Mouse (Mus musculus): ENCODE data around the gene Rab11fip4. TPM values are rescaled to one million over a fixed set of nuclear protein-coding genes. Genes with fewer than 3 reads are reported as not detected.
A peak's percentile ranks its signal among the peaks of the same experiment; 100 is the strongest.

Rab11fip4 gene
- polyA plus RNA-seq, 1 experiment from 2014 or later: 0.14 TPM

DNA sequence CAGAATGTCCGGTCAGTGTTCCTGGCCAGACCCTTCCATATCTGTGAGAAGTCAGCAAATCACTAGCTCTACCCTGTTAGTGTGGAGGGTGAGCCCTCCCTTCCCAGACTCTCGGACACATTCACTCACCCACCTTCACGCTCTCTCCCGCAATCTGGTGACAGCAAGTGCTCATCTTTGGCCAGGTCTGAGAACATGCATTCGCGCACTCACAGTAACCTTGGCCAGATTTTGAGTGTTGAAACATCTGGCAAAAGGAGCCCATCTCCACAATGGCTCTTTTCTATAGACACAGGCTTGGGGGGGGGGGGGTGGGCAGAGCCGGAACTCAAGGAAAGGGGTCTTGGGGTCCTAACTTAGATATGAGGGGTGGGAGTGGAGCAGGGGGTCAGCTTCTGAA lies 126.8 kb downstream of the Rab11fip4 start:
- no peak overlapping the region for H3K27ac ChIP-seq (replicated peaks in 1 of 2; ENCODE audit: control insufficient read depth in 1 of 2, insufficient read depth in 1 of 2, low read depth in 2 of 2, low read length in 2 of 2)
- ATAC-seq (ENCODE audit: insufficient number of reproducible peaks, insufficient read depth, low FRiP score, low read depth): no peak
- no peak overlapping the region for H3K4me3 ChIP-seq (ENCODE audit: control insufficient read depth in 1 of 2, insufficient read depth in 1 of 2, low read depth in 1 of 2, low read length in 2 of 2)
- H3K4me2 ChIP-seq (ENCODE audit: low read length): no peak overlapping the region
- no peak overlapping the region for H3K9ac ChIP-seq (ENCODE audit: low read length)
- H3K27me3 ChIP-seq (ENCODE audit: control insufficient read depth, insufficient read depth, low read length): peaks cover 5% of the 10 kb centered on the region
- H3K36me3 ChIP-seq (ENCODE audit: control insufficient read depth, insufficient read depth, low read length): no peaks in the 10 kb centered on the region
- H3K9me3 ChIP-seq (ENCODE audit: control insufficient read depth, low read length): no peaks in the 10 kb centered on the region
- 69% methylated on average over 7 of the region's 7 CpGs for WGBS
- peaks cover 4 to 9% of the 10 kb centered on the region in 2 experiments; a peak in 2 of 4 replicates for H3K4me1 ChIP-seq (ENCODE audit: control insufficient read depth in 2 of 2, insufficient read depth in 2 of 2, low read length in 2 of 2)

DNA sequence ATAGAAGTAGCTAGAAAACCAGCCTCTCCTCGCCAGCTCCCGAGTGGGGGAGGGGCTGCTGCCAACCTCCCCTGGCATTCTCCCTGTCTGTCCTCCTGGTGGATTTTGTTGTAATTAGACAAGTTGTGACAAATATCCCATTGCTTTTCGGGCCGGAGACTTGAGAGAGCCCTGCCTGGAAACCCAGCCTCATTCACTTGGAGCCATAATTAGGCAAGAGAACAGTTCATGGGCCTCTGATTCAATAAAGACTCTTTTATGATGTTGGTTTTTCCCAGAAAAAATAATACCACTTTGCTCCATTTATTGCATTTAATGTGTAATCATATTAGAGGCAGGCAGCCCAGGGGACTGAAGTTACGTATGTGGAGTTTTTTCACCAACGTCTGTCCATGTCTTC lies 127.2 kb downstream of the Rab11fip4 start:
- Histone ChIP-seq H3K27me3 (ENCODE audit: control insufficient read depth, insufficient read depth, low read length) (peaks cover under 1% of the 10 kb centered on the region; the same call in 1 of the 2 replicates), H3K9me3 (ENCODE audit: control insufficient read depth, low read length) (no peaks in the 10 kb centered on the region), H3K9ac (ENCODE audit: low read length) (no peak overlapping the region), H3K27ac (replicated peaks in 1 of 2; ENCODE audit: control insufficient read depth in 1 of 2, insufficient read depth in 1 of 2, low read depth in 2 of 2, low read length in 2 of 2) (no peak overlapping the region), H3K4me3 (ENCODE audit: control insufficient read depth in 1 of 2, insufficient read depth in 1 of 2, low read depth in 1 of 2, low read length in 2 of 2) (no peak overlapping the region), H3K4me1 (ENCODE audit: control insufficient read depth in 2 of 2, insufficient read depth in 2 of 2, low read length in 2 of 2) (peaks cover 4 to 9% of the 10 kb centered on the region in 2 experiments; a peak in 2 of 4 replicates), H3K36me3 (ENCODE audit: control insufficient read depth, insufficient read depth, low read length) (no peaks in the 10 kb centered on the region), H3K4me2 (ENCODE audit: low read length) (no peak overlapping the region)
- 73% methylated on average over 6 of the region's 6 CpGs for WGBS
- no peak for ATAC-seq (ENCODE audit: insufficient number of reproducible peaks, insufficient read depth, low FRiP score, low read depth)

DNA sequence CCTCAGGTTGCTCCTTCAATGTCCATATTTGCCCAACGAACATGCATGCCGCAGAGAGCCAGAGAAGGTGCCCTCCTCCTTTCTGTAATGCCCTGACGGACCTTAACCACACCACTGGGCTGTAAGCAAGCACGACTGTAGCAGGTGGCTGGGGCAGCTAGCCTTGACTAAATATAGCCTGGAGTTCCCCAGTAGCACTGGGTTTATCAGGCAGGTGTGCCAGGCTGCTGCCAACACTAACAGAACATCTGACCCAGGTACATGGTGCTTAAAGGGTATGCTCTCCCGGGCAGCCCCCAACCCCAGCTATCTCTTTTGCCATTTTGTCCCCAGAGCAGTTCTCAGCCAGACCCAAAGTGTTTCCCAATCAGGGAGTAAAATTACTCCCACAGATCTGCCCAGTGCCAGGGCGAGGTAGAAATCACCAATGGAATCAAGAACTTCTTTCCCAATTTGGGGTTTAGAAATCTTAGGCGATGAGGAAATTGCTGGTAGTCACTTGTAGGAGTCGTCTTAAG lies 127.9 kb downstream of the Rab11fip4 start:
- Histone ChIP-seq H3K27me3 (ENCODE audit: control insufficient read depth, insufficient read depth, low read length) (no peaks in the 10 kb centered on the region), H3K4me1 (ENCODE audit: control insufficient read depth in 2 of 2, insufficient read depth in 2 of 2, low read length in 2 of 2) (peaks cover 4 to 9% of the 10 kb centered on the region in 2 experiments; a peak in 2 of 4 replicates), H3K27ac (replicated peaks in 1 of 2; ENCODE audit: control insufficient read depth in 1 of 2, insufficient read depth in 1 of 2, low read depth in 2 of 2, low read length in 2 of 2) (no peak overlapping the region), H3K9me3 (ENCODE audit: control insufficient read depth, low read length) (no peaks in the 10 kb centered on the region), H3K4me3 (ENCODE audit: control insufficient read depth in 1 of 2, insufficient read depth in 1 of 2, low read depth in 1 of 2, low read length in 2 of 2) (no peak overlapping the region), H3K4me2 (ENCODE audit: low read length) (no peak overlapping the region), H3K36me3 (ENCODE audit: control insufficient read depth, insufficient read depth, low read length) (no peaks in the 10 kb centered on the region), H3K9ac (ENCODE audit: low read length) (no peak overlapping the region)
- no peak for ATAC-seq (ENCODE audit: insufficient number of reproducible peaks, insufficient read depth, low FRiP score, low read depth)
- WGBS: 65% methylated on average over 8 of the region's 8 CpGs

DNA sequence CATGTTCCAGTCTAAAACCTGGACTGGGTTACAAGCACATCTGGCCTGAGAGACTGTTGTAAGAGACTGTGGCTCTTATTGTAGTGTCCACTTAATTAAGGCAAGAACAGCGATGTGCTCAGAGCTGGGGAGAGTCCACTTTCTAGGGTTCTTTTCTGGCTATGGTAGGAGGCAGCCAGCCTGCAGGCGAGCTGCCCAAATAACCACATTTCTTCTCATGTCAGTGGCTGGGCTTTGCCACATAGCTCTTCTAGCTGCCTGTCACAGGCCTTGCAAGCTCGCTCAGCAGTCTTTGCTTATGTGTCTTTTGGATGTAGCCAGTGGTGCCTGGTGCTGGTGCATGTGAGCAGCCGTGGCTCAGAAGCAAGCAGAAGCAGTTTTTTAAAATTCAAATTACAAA lies 129.7 kb downstream of the Rab11fip4 start:
- H3K9ac ChIP-seq (ENCODE audit: low read length): no peak overlapping the region
- WGBS: 65% methylated on average over 4 of the region's 4 CpGs

DNA sequence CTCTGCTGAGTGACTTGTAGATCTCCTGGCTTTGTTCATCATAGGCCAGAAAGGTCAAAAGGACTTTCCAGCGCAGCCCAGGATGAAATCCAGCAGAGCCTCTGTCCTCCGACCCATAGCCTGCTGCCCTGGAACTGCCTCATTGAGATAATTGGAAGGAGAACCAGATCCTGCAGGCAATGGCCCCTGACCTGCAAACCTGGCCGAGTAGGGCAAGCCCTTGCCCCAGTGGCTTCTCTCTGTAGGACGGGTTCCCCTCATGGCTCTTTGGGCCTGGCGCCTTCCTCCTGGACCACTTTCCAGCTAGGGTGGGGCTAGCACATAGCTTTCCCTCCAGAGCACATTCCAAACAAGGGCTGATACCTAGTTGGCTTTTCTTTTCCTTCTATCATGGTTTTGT lies 131.8 kb downstream of the Rab11fip4 start:
- H3K9me3 ChIP-seq (ENCODE audit: control insufficient read depth, low read length): no peaks in the 10 kb centered on the region
- H3K4me2 ChIP-seq (ENCODE audit: low read length): no peak overlapping the region
- no peak overlapping the region for H3K27ac ChIP-seq (replicated peaks in 1 of 2; ENCODE audit: control insufficient read depth in 1 of 2, insufficient read depth in 1 of 2, low read depth in 2 of 2, low read length in 2 of 2)
- no peaks in the 10 kb centered on the region for H3K27me3 ChIP-seq (ENCODE audit: control insufficient read depth, insufficient read depth, low read length)
- 74% methylated on average over 5 of the region's 5 CpGs for WGBS
- H3K36me3 ChIP-seq (ENCODE audit: control insufficient read depth, insufficient read depth, low read length): no peaks in the 10 kb centered on the region
- no peak overlapping the region for H3K4me3 ChIP-seq (ENCODE audit: control insufficient read depth in 1 of 2, insufficient read depth in 1 of 2, low read depth in 1 of 2, low read length in 2 of 2)
- no peak for ATAC-seq (ENCODE audit: insufficient number of reproducible peaks, insufficient read depth, low FRiP score, low read depth)
- no peak overlapping the region for H3K9ac ChIP-seq (ENCODE audit: low read length)
- peaks cover 2 to 4% of the 10 kb centered on the region in 2 experiments; a peak in 2 of 4 replicates for H3K4me1 ChIP-seq (ENCODE audit: control insufficient read depth in 2 of 2, insufficient read depth in 2 of 2, low read length in 2 of 2)

More for the DNA sequence above, 129.7 kb downstream of the Rab11fip4 start:
- H3K4me1 ChIP-seq (ENCODE audit: control insufficient read depth in 2 of 2, insufficient read depth in 2 of 2, low read length in 2 of 2): peaks cover 4 to 9% of the 10 kb centered on the region in 2 experiments; a peak in 2 of 4 replicates
- no peaks in the 10 kb centered on the region for H3K9me3 ChIP-seq (ENCODE audit: control insufficient read depth, low read length)
- no peaks in the 10 kb centered on the region for H3K27me3 ChIP-seq (ENCODE audit: control insufficient read depth, insufficient read depth, low read length)
- H3K27ac ChIP-seq (replicated peaks in 1 of 2; ENCODE audit: control insufficient read depth in 1 of 2, insufficient read depth in 1 of 2, low read depth in 2 of 2, low read length in 2 of 2): no peak overlapping the region
- no peak for ATAC-seq (ENCODE audit: insufficient number of reproducible peaks, insufficient read depth, low FRiP score, low read depth)
- no peak overlapping the region for H3K4me2 ChIP-seq (ENCODE audit: low read length)
- H3K36me3 ChIP-seq (ENCODE audit: control insufficient read depth, insufficient read depth, low read length): no peaks in the 10 kb centered on the region
- H3K4me3 ChIP-seq (ENCODE audit: control insufficient read depth in 1 of 2, insufficient read depth in 1 of 2, low read depth in 1 of 2, low read length in 2 of 2): no peak overlapping the region

DNA sequence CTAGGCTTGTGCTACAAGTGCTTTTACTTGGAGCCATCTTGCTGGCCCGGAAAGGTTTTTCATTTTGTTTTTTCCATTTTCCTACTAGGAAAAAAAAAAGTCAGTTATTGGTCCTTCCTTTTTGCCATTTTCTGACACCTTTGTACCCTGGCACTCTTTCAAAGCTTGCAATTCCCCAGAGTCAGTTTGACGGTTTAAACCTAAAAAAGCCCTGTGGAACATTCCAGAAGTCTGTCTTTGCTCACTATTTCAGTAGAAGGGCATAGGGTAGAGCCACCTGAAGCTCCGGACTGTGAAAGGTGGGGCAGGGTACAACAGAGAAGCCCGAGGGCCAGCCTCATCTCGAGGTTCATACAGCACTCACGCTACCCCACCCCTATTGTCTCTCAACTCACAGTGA lies 134.0 kb downstream of the Rab11fip4 start:
- WGBS: 82% methylated on average over 6 of the region's 6 CpGs
- H3K27me3 ChIP-seq (ENCODE audit: control insufficient read depth, insufficient read depth, low read length): no peaks in the 10 kb centered on the region
- H3K27ac ChIP-seq (replicated peaks in 1 of 2; ENCODE audit: control insufficient read depth in 1 of 2, insufficient read depth in 1 of 2, low read depth in 2 of 2, low read length in 2 of 2): no peak overlapping the region
- no peak for ATAC-seq (ENCODE audit: insufficient number of reproducible peaks, insufficient read depth, low FRiP score, low read depth)
- H3K4me2 ChIP-seq (ENCODE audit: low read length): no peak overlapping the region
- peaks cover 6 to 9% of the 10 kb centered on the region in 2 experiments; a peak in 3 of 4 replicates for H3K4me1 ChIP-seq (ENCODE audit: control insufficient read depth in 2 of 2, insufficient read depth in 2 of 2, low read length in 2 of 2)
- H3K9me3 ChIP-seq (ENCODE audit: control insufficient read depth, low read length): no peaks in the 10 kb centered on the region
- H3K36me3 ChIP-seq (ENCODE audit: control insufficient read depth, insufficient read depth, low read length): no peaks in the 10 kb centered on the region
- no peak overlapping the region for H3K4me3 ChIP-seq (ENCODE audit: control insufficient read depth in 1 of 2, insufficient read depth in 1 of 2, low read depth in 1 of 2, low read length in 2 of 2)
- no peak overlapping the region for H3K9ac ChIP-seq (ENCODE audit: low read length)

DNA sequence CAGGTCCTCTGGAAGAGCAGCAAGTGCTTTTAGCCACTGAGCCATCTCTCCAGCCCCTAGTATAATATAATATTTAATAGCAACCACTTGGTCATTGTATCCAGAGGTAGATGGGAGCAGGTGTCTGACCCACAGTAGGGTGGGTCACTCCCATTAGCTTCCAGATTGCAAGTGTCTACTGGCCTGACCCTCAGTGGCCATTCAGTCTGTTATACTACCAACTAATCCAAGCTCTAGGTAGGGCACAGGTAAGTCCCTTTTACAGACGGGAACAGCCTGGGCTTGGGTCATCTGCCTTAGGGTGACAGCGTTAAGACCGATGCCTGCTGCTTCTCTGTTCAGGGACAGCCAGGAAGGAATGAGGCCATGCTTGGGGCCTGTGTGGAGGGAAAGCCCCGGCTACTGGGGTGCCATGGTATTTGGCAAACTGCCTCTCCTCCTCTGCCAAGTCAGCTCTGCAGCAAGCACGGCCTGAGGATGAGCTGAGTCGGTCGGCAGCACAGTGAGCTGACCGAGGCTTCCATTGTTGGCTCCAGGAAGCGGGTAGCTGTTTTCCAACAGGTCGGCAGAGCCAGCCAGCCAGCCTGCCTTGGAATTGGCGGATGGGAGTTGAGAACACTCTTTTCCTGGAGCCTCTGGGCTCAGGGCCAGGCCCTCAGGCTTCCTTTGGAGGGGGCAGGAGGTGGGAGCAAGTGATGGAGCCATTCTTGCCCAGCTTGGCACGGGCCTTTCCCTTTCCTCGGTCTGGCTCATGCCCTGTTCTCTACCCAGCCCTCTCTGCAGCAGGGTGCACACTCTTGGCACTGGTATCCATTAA lies 138.4 kb downstream of the Rab11fip4 start:
- ATAC-seq (ENCODE audit: insufficient number of reproducible peaks, insufficient read depth, low FRiP score, low read depth): peak; percentile 38; the same call in 1 of the 2 replicates
- Histone ChIP-seq H3K27me3 (ENCODE audit: control insufficient read depth, insufficient read depth, low read length) (no peaks in the 10 kb centered on the region), H3K4me3 (ENCODE audit: control insufficient read depth in 1 of 2, insufficient read depth in 1 of 2, low read depth in 1 of 2, low read length in 2 of 2) (no peak overlapping the region), H3K9me3 (ENCODE audit: control insufficient read depth, low read length) (no peaks in the 10 kb centered on the region), H3K36me3 (ENCODE audit: control insufficient read depth, insufficient read depth, low read length) (no peaks in the 10 kb centered on the region), H3K9ac (ENCODE audit: low read length) (no peak overlapping the region), H3K4me1 (ENCODE audit: control insufficient read depth in 2 of 2, insufficient read depth in 2 of 2, low read length in 2 of 2) (peaks cover 10 to 12% of the 10 kb centered on the region in 2 experiments; a peak in 3 of 4 replicates), H3K27ac (replicated peaks in 1 of 2; ENCODE audit: control insufficient read depth in 1 of 2, insufficient read depth in 1 of 2, low read depth in 2 of 2, low read length in 2 of 2) (peak overlapping the region; percentile 38 to 70), H3K4me2 (ENCODE audit: low read length) (no peak overlapping the region)
- WGBS: 54% methylated on average over 13 of the region's 13 CpGs
